8 mouse cellular contexts compared by ENCODE assay signal in genomic region chr4:123939838-123940237, GRCm38 (mm10). TPM values are rescaled to one million over a fixed set of nuclear protein-coding genes. Genes with fewer than 3 reads are reported as not detected.
DNase-seq lines count a peak whose midpoint lies in the region; ATAC-seq and TF ChIP-seq lines count a peak whose summit lies in the region.

No protein-coding gene starts in this region.

- peak; percentile 74 for DNase-seq in kidney, adult 18-20 months
- DNase-seq in adrenal gland, postnatal 10 days, result peak; percentile 84
- DNase-seq in embryonic facial prominence, embryonic 11.5 days (ENCODE audit: low spot score), result peak; percentile 92
- DNase-seq in induced T-regulatory cell, adult 2 months (ENCODE audit: low read depth), result peak; percentile 86
- DNase-seq in limb, embryonic 14.5 days (ENCODE audit: low spot score), result peak; percentile 90
- peak; percentile 67 for DNase-seq in retina, postnatal 7 days (ENCODE audit: low read depth, low spot score)
- DNase-seq in urinary bladder, adult 18-20 months (ENCODE audit: low spot score in 2 of 2), result peak; percentile 37 to 59

- no peaks in the 10 kb centered on the region for H3K4me1 ChIP-seq in kidney, embryonic 14.5 days (ENCODE audit: control insufficient read depth, insufficient read depth, low read length)
- no peaks in the 10 kb centered on the region for H3K4me1 ChIP-seq in embryonic facial prominence, embryonic 11.5 days (ENCODE audit: control insufficient read depth, insufficient read depth, low read length)
- H3K4me1 ChIP-seq in limb, embryonic 14.5 days (ENCODE audit: control insufficient read depth, insufficient read depth, low read length), result no peaks in the 10 kb centered on the region

- H3K27ac ChIP-seq in kidney, embryonic 14.5 days (ENCODE audit: low read depth, low read length), result no peak overlapping the region
- no peak overlapping the region for H3K27ac ChIP-seq in embryonic facial prominence, embryonic 11.5 days (replicated peaks; ENCODE audit: low read depth, low read length)
- H3K27ac ChIP-seq in limb, embryonic 14.5 days (replicated peaks; ENCODE audit: low read depth, low read length), result no peak overlapping the region

- TF ChIP-seq POLR2A in limb, embryonic 14.5 days (IDR thresholded peaks at IDR 0.05; ENCODE audit: borderline replicate concordance, extremely low read depth, insufficient read depth, insufficient read length), result no peak

- H3K4me3 ChIP-seq in kidney, embryonic 14.5 days (ENCODE audit: low read length), result no peak overlapping the region
- no peak overlapping the region for H3K4me3 ChIP-seq in embryonic facial prominence, embryonic 11.5 days (ENCODE audit: low read depth, low read length)
- no peak overlapping the region for H3K4me3 ChIP-seq in limb, embryonic 14.5 days (replicated peaks; ENCODE audit: low read length)

- no peak overlapping the region for H3K9ac ChIP-seq in kidney, embryonic 14.5 days (ENCODE audit: low read depth, low read length)
- no peak overlapping the region for H3K9ac ChIP-seq in embryonic facial prominence, embryonic 11.5 days (replicated peaks; ENCODE audit: low read length)
- H3K9ac ChIP-seq in limb, embryonic 14.5 days (ENCODE audit: low read depth, low read length, severe bottlenecking), result no peak overlapping the region

- H3K9me3 ChIP-seq in kidney, embryonic 14.5 days (ENCODE audit: control insufficient read depth, low read length), result no peaks in the 10 kb centered on the region
- no peaks in the 10 kb centered on the region for H3K9me3 ChIP-seq in embryonic facial prominence, embryonic 11.5 days (replicated peaks; ENCODE audit: control insufficient read depth, low read length)
- no peaks in the 10 kb centered on the region for H3K9me3 ChIP-seq in limb, embryonic 14.5 days (ENCODE audit: control insufficient read depth, low read length)

- WGBS in kidney, embryonic 14.5 days, result 5% methylated on average over 4 of the region's 4 CpGs
- 8% methylated on average over 4 of the region's 4 CpGs for WGBS in embryonic facial prominence, embryonic 11.5 days
- WGBS in limb, embryonic 14.5 days, result 3% methylated on average over 4 of the region's 4 CpGs

- no peak for ATAC-seq in kidney, embryonic 14.5 days (ENCODE audit: low FRiP score, low TSS enrichment)
- no peak for ATAC-seq in embryonic facial prominence, embryonic 11.5 days (replicated peaks; ENCODE audit: insufficient number of reproducible peaks, low FRiP score, low TSS enrichment, low read depth)
- peak; percentile 74; the same call in 1 of the 2 replicates for ATAC-seq in limb, embryonic 14.5 days (ENCODE audit: low FRiP score, low read depth)

- H3K4me2 ChIP-seq in kidney, embryonic 14.5 days (replicated peaks; ENCODE audit: low read depth, low read length), result no peak overlapping the region
- no peak overlapping the region for H3K4me2 ChIP-seq in embryonic facial prominence, embryonic 11.5 days (ENCODE audit: low read depth, low read length)
- no peak overlapping the region for H3K4me2 ChIP-seq in limb, embryonic 14.5 days (replicated peaks; ENCODE audit: low read depth, low read length, severe bottlenecking)

- no peaks in the 10 kb centered on the region for H3K27me3 ChIP-seq in kidney, embryonic 14.5 days (ENCODE audit: control insufficient read depth, insufficient read depth, low read length)
- H3K27me3 ChIP-seq in embryonic facial prominence, embryonic 11.5 days (ENCODE audit: control insufficient read depth, insufficient read depth, low read length), result no peaks in the 10 kb centered on the region
- no peaks in the 10 kb centered on the region for H3K27me3 ChIP-seq in limb, embryonic 14.5 days (ENCODE audit: control insufficient read depth, insufficient read depth, low read length)

- H3K36me3 ChIP-seq in kidney, embryonic 14.5 days (ENCODE audit: control insufficient read depth, insufficient read depth, low read length), result peaks cover 21% of the 10 kb centered on the region
- no peaks in the 10 kb centered on the region for H3K36me3 ChIP-seq in embryonic facial prominence, embryonic 11.5 days (replicated peaks; ENCODE audit: control insufficient read depth, insufficient read depth, low read depth, low read length)
- peaks cover 25% of the 10 kb centered on the region for H3K36me3 ChIP-seq in limb, embryonic 14.5 days (ENCODE audit: control insufficient read depth, insufficient read depth, low read length)

RNA-seq across cellular contexts. Expression of gene 4930535I16Rik, which starts 22.0 kb away (rescaled TPM):
- polyA plus RNA-seq in kidney, embryonic 14.5 days (2014; fragmentation: Nextera tagmentation; extraction: Ambion mirVana), result not detected in 2 replicates
- total RNA-seq in adrenal gland, postnatal 10 days (2021), result not detected
- not detected in 2 replicates for polyA plus RNA-seq in embryonic facial prominence, embryonic 11.5 days (2014; fragmentation: Nextera tagmentation; extraction: Ambion mirVana)
- not detected in 2 replicates for polyA plus RNA-seq in limb, embryonic 14.5 days (2012; rRNA removed)
- polyA plus RNA-seq in limb, embryonic 14.5 days (2014; fragmentation: Nextera tagmentation; extraction: Ambion mirVana), result not detected in 2 replicates

RNA-seq across cellular contexts. Expression of gene Rragc, which starts 22.6 kb away (rescaled TPM):
- polyA plus RNA-seq in kidney, embryonic 14.5 days (2014; fragmentation: Nextera tagmentation; extraction: Ambion mirVana), result 34.8 and 52.2 TPM in 2 replicates
- 10 to 100 TPM; 75.9 to 79.0 TPM for total RNA-seq in adrenal gland, postnatal 10 days (2021)
- polyA plus RNA-seq in embryonic facial prominence, embryonic 11.5 days (2014; fragmentation: Nextera tagmentation; extraction: Ambion mirVana), result 54.0 and 55.2 TPM in 2 replicates
- 61.0 and 61.1 TPM in 2 replicates for polyA plus RNA-seq in limb, embryonic 14.5 days (2012; rRNA removed)
- polyA plus RNA-seq in limb, embryonic 14.5 days (2014; fragmentation: Nextera tagmentation; extraction: Ambion mirVana), result 60.3 and 61.2 TPM in 2 replicates

RNA-seq across cellular contexts. Expression of gene Mycbp, which starts 35.2 kb away (rescaled TPM):
- polyA plus RNA-seq in kidney, embryonic 14.5 days (2014; fragmentation: Nextera tagmentation; extraction: Ambion mirVana), result 76.5 and 91.2 TPM in 2 replicates
- total RNA-seq in adrenal gland, postnatal 10 days (2021), result 10 to 100 TPM; 46.0 to 50.3 TPM
- 74.0 and 76.0 TPM in 2 replicates for polyA plus RNA-seq in embryonic facial prominence, embryonic 11.5 days (2014; fragmentation: Nextera tagmentation; extraction: Ambion mirVana)
- polyA plus RNA-seq in limb, embryonic 14.5 days (2012; rRNA removed), result 24.2 and 30.7 TPM in 2 replicates
- 59.8 and 65.2 TPM in 2 replicates for polyA plus RNA-seq in limb, embryonic 14.5 days (2014; fragmentation: Nextera tagmentation; extraction: Ambion mirVana)
